Comparison of ENCODE assay signal across 9 mouse cellular contexts in genomic region chr5:129138576-129138975, GRCm38 (mm10). TPM values are rescaled to one million over a fixed set of nuclear protein-coding genes. Genes with fewer than 3 reads are reported as not detected.
DNase-seq lines count a peak whose midpoint lies in the region.
"Had no signal": no experiment of that assay in that cellular context is flagged by ENCODE, and none has a peak within 500 bp of the region (broad histone marks: within the 10 kb centered on the region; RNA-seq: fewer than 3 reads in every experiment).

No protein-coding gene starts in this region.

- intact Hi-C loops in heart, postnatal 10 days (cut with DNase I) = no loop called here

- peak; percentile 24 to 32 for DNase-seq in heart, postnatal 10 days
- DNase-seq in heart, adult 8-10 months (ENCODE audit: low spot score) = no peak
- DNase-seq in frontal cortex, postnatal 36 days (ENCODE audit: low spot score in 2 of 2) = peak; percentile 57 to 78
- DNase-seq in layer of hippocampus, adult 8-10 months (ENCODE audit: low spot score in 2 of 2) = peak; percentile 32 to 44
- peak; percentile 82 to 91 for DNase-seq in right cerebral cortex, postnatal 10 days (ENCODE audit: low spot score in 2 of 2)
- DNase-seq in embryo, embryonic 9.5 days (ENCODE audit: extremely low spot score) = no peak
- DNase-seq in urinary bladder, adult 18-20 months (ENCODE audit: low spot score in 2 of 2) = no peak
- no peak for DNase-seq in spleen, postnatal 10 days (ENCODE audit: low spot score in 2 of 2)
- DNase-seq: adrenal gland, postnatal 36 days had no signal

RNA-seq across cellular contexts. Expression of gene Adgrd1, which starts 42.0 kb away (rescaled TPM):
- 1 to 10 TPM; 6.5 to 8.5 TPM for total RNA-seq in heart, postnatal 10 days (2021)
- total RNA-seq in heart, adult 8-10 months (2022) = 1 to 10 TPM; 3.3 to 4.8 (median 4.1) TPM
- under 1 TPM; 0.53 to 0.74 (median 0.62) TPM for total RNA-seq in layer of hippocampus, adult 8-10 months (2022)

Comparison
In these comparisons a context has a peak if more than half of its experiments do, and no peak if none do; other contexts are left out.
1. DNase-seq: peak in heart, postnatal 10 days (2 of 2), frontal cortex, postnatal 36 days (2 of 2), layer of hippocampus, adult 8-10 months (2 of 2) and right cerebral cortex, postnatal 10 days (2 of 2); none in heart, adult 8-10 months (single experiment), embryo, embryonic 9.5 days (single experiment), urinary bladder, adult 18-20 months (0 of 2) and spleen, postnatal 10 days (0 of 2).